In the genomic region with DNA sequence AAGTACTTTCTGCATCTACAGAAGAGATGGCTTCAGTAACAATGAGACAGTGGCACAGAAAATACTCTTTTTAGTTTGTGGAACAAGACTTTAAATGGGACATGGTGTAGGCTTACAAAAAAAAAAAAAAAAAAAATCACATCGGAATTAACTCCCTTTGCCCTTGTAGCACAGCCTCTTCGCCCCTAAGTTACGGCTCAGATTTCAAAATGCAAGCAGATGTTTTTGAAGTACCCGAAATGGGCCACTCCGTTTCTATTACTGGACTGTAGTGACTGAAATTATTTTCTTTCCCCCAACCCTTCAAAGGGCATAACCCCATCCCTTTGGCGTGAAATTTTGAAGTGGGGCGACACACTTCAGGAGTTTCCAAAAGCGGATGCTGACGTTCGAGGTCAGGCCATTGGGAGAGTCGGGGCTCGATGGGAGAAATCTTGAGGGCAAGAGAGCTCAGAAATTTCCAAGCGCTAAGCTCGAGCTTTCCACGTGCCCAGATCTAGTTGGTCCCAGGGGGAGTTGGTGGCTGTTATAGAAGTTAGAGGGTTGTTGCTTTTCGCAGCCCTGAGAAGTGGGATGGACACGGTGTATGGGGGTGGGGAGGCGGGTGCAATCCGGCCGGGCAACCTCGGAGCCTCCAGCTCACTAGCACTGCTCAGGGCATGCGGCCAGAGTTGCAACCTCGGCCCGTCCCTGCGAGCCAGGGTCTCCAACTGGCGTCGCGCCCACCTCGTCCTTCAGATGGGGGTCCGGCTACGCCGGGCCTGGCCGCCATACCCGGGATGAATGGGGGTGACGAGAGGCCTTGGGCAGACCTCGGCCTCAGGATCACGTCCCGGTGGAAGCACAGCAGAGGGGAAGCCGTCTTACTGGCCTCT, we compare ENCODE assay signal across 8 mouse cellular contexts. TPM values are rescaled to one million over a fixed set of nuclear protein-coding genes. Genes with fewer than 3 reads are reported as not detected.
DNase-seq lines count a peak whose midpoint lies in the region; ATAC-seq and TF ChIP-seq lines count a peak whose summit lies in the region.

A gene (plus strand): TSS at position 729 of the 875 bp plus-strand sequence.

- H3K9me3 ChIP-seq in ES-E14 (ENCODE audit: control insufficient read depth, insufficient read depth, low read depth, low read length) = no peaks in the 10 kb centered on the region
- no peaks in the 10 kb centered on the region for H3K9me3 ChIP-seq in heart, embryonic 15.5 days (replicated peaks)
- H3K9me3 ChIP-seq in lung, embryonic 16.5 days (ENCODE audit: control insufficient read depth, low read length) = no peaks in the 10 kb centered on the region

- H3K9ac ChIP-seq in ES-E14 (ENCODE audit: insufficient read depth, low read depth, low read length, poor library complexity, severe bottlenecking) = peak within 1 kb of the TSS; percentile 98
- H3K9ac ChIP-seq in heart, embryonic 15.5 days = peak within 1 kb of the TSS; percentile 96
- H3K9ac ChIP-seq in lung, embryonic 16.5 days (ENCODE audit: low read length) = peak within 1 kb of the TSS; percentile 100

- H3K4me1 ChIP-seq in ES-E14 (ENCODE audit: control insufficient read depth in 2 of 2, insufficient read depth in 2 of 2, low read length in 2 of 2, poor library complexity in 1 of 2) = peaks cover 4 to 11% of the 10 kb centered on the region in 2 experiments; a peak in 1 of 4 replicates
- H3K4me1 ChIP-seq in heart, embryonic 15.5 days (replicated peaks) = peaks cover 35% of the 10 kb centered on the region
- peaks cover 19% of the 10 kb centered on the region for H3K4me1 ChIP-seq in lung, embryonic 16.5 days (replicated peaks; ENCODE audit: control insufficient read depth, insufficient read depth, low read length)

- no peaks in the 10 kb centered on the region for H3K36me3 ChIP-seq in ES-E14 (ENCODE audit: control insufficient read depth, insufficient read depth, low read length, poor library complexity, severe bottlenecking)
- no peaks in the 10 kb centered on the region for H3K36me3 ChIP-seq in heart, embryonic 15.5 days
- H3K36me3 ChIP-seq in lung, embryonic 16.5 days (ENCODE audit: control insufficient read depth, insufficient read depth, low read length) = no peaks in the 10 kb centered on the region

- DNase-seq in ES-E14 (ENCODE audit: low read depth, low spot score) = no peak
- DNase-seq in adrenal gland, postnatal 4 days (ENCODE audit: low spot score in 2 of 2) = peak; percentile 47 to 52
- DNase-seq in layer of hippocampus, adult 2 months (ENCODE audit: low spot score in 2 of 2) = no peak
- DNase-seq in right cerebral cortex, postnatal 14 days = peak; percentile 71
- peak; percentile 59 for DNase-seq in yolk sac, embryonic 10.5 days (ENCODE audit: low spot score)

- peak within 1 kb of the TSS; percentile 92 for H3K27ac ChIP-seq in ES-E14 (ENCODE audit: insufficient read depth, low read depth, low read length, poor library complexity, severe bottlenecking)
- H3K27ac ChIP-seq in heart, embryonic 15.5 days = peak within 1 kb of the TSS; percentile 96
- peak within 1 kb of the TSS; percentile 99 for H3K27ac ChIP-seq in layer of hippocampus, adult 2 months
- peak within 1 kb of the TSS; percentile 99 for H3K27ac ChIP-seq in lung, embryonic 16.5 days (ENCODE audit: low read length)

- peak; percentile 11 for TF ChIP-seq CTCF in layer of hippocampus, adult 2 months (conservative IDR thresholded peaks at IDR 0.05)

- peak within 1 kb of the TSS; percentile 82 to 93 for H3K4me3 ChIP-seq in ES-E14 (ENCODE audit: insufficient read depth in 1 of 2, low read depth in 1 of 2, low read length in 2 of 2, poor library complexity in 1 of 2, severe bottlenecking in 1 of 2)
- peak within 1 kb of the TSS; percentile 77 for H3K4me3 ChIP-seq in heart, embryonic 15.5 days
- peak within 1 kb of the TSS; percentile 99 for H3K4me3 ChIP-seq in layer of hippocampus, adult 2 months
- peak within 1 kb of the TSS; percentile 97 for H3K4me3 ChIP-seq in lung, embryonic 16.5 days (ENCODE audit: low read length)

- H3K27me3 ChIP-seq in heart, embryonic 15.5 days = no peaks in the 10 kb centered on the region
- no peaks in the 10 kb centered on the region for H3K27me3 ChIP-seq in lung, embryonic 16.5 days (ENCODE audit: control insufficient read depth, insufficient read depth, low read depth, low read length)

- peak; percentile 44 for ATAC-seq in erythroblast, adult 5-6 weeks (replicated peaks; ENCODE audit: low FRiP score, poor library complexity, severe bottlenecking)
- peak; percentile 51 for ATAC-seq in heart, embryonic 15.5 days (replicated peaks; ENCODE audit: insufficient number of reproducible peaks, insufficient read depth, low FRiP score, low read depth)
- ATAC-seq in lung, embryonic 16.5 days (ENCODE audit: low read depth) = peak; percentile 57

- H3K4me2 ChIP-seq in heart, embryonic 15.5 days = peak within 1 kb of the TSS; percentile 76
- H3K4me2 ChIP-seq in lung, embryonic 16.5 days (ENCODE audit: low read depth, low read length) = peak within 1 kb of the TSS; percentile 71

- under 1% methylated on average over 39 of the region's 39 CpGs for WGBS in heart, embryonic 15.5 days
- under 1% methylated on average over 39 of the region's 39 CpGs for WGBS in lung, embryonic 16.5 days

- in situ Hi-C loops in ES-E14 (cut with MboI; ENCODE audit: low sequenced_read_pairs in 2 of 2, unreplicated experiment in 2 of 2) = no loop called here

TF ChIP-seq in ES-E14, 5 proteins besides CTCF, POLR2A, EP300 and RAD21:
- TF ChIP-seq MAFK (IDR thresholded peaks at IDR 0.05; ENCODE audit: insufficient read depth, low read depth, low read length) = no peak
- TF ChIP-seq CHD2 (IDR thresholded peaks at IDR 0.05; ENCODE audit: low read depth, low read length) = 0 out of 2 replicates have a peak, but pooled peaks have one; percentile 25
- TF ChIP-seq HCFC1 (IDR thresholded peaks at IDR 0.05; ENCODE audit: borderline replicate concordance, insufficient read depth, low read length) = no peak
- TF ChIP-seq ZNF384 (IDR thresholded peaks at IDR 0.05; ENCODE audit: low read depth, low read length) = peak; percentile 48; the same call in 1 of the 2 replicates
- no peak for TF ChIP-seq ZC3H11A (IDR thresholded peaks at IDR 0.05; ENCODE audit: borderline replicate concordance, low read depth, low read length)

RNA-seq across cellular contexts. Expression of the gene that starts here (rescaled TPM):
- total RNA-seq in ES-E14 (2012; rRNA removed) = 8.5 and 9.7 TPM in 2 replicates
- 10 to 100 TPM; 10.4 to 11.8 TPM for total RNA-seq in adrenal gland, postnatal 4 days (2021)
- total RNA-seq in erythroblast, adult 5-6 weeks (2015; ENCODE audit: low replicate concordance) = 0.96 and 3.1 TPM in 2 replicates
- 2.4 and 9.5 TPM in 2 replicates for total RNA-seq in erythroblast, adult 5-6 weeks (2017; ENCODE audit: low replicate concordance)
- 5.5 and 6.4 TPM in 2 replicates for polyA plus RNA-seq in heart, embryonic 15.5 days (2015; fragmentation: Nextera tagmentation; extraction: Ambion mirVana)
- total RNA-seq in layer of hippocampus, adult 2 months (2021) = 10 to 100 TPM in 1 of 2 experiments, 1 to 10 TPM in 1; 9.7 to 16.0 TPM
- 8.7 and 10.1 TPM in 2 replicates for polyA plus RNA-seq in lung, embryonic 16.5 days (2015; fragmentation: Nextera tagmentation; extraction: Ambion mirVana)

Comparison
In these comparisons a context has a peak if more than half of its experiments do, and no peak if none do; other contexts are left out.
1. DNase-seq: peak in adrenal gland, postnatal 4 days (2 of 2), right cerebral cortex, postnatal 14 days (single experiment) and yolk sac, embryonic 10.5 days (single experiment); none in ES-E14 (single experiment) and layer of hippocampus, adult 2 months (0 of 2).
2. Peak in every context shown above with its lines, with median percentiles within 50 percentile points of each other: H3K27ac ChIP-seq, H3K4me3 ChIP-seq, H3K9ac ChIP-seq and ATAC-seq.